Comparison of ENCODE assay signal across 8 mouse cellular contexts in the genomic region with DNA sequence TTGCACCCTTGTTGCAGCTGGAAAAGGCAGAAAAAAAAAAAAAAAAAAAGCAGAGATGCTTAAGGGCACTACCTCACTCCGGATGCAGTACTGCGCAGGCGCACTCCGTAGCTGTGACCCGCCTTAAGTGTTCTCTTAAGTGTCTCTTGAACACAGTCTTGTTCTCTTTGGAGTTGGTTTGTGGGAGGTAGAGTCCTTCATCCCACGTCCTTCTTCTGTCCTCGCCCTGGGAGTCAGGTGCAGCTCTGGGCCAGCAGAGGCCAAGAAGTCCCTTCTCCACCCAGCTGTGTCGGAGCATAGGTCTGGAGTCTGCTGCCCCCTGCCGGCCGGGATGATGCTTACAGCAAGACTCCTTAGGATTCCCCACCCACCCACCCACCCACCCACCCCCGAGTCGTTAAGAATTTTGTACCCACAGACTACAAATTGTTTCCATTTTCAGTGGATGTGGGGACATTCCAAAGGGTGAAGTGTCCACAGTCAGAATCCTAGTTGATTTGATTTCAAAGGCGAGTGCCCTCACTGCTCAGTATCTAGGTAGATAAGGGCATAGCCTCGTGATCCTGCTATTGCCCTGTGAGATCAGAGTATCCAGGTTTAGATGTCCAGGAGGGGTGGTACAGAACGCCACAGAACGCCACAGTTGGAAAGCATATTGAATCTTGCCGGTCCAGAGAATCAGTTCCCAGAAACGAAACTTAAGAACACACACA. TPM values are rescaled to one million over a fixed set of nuclear protein-coding genes. Genes with fewer than 3 reads are reported as not detected.
A peak's percentile ranks its signal among the peaks of the same experiment; 100 is the strongest.
DNase-seq lines count a peak whose midpoint lies in the region; ATAC-seq and TF ChIP-seq lines count a peak whose summit lies in the region.

No protein-coding gene starts in this region.

- 24% methylated on average over 18 of the region's 18 CpGs for WGBS in embryonic facial prominence, embryonic 10.5 days
- WGBS in kidney, adult 2 months, result 21% methylated on average over 18 of the region's 18 CpGs
- WGBS in limb, embryonic 12.5 days, result 28% methylated on average over 18 of the region's 18 CpGs
- WGBS in midbrain, embryonic 13.5 days, result 22% methylated on average over 18 of the region's 18 CpGs

- peak; percentile 90 for DNase-seq in adrenal gland, postnatal 14 days
- peak; percentile 84 for DNase-seq in embryonic facial prominence, embryonic 10.5 days (ENCODE audit: low spot score)
- peak; percentile 66 for DNase-seq in heart, adult 8-10 months (ENCODE audit: low spot score)
- DNase-seq in kidney, adult 2 months, result peak; percentile 76
- peak; percentile 31 for DNase-seq in spleen, adult 12 weeks (ENCODE audit: low spot score)

- H3K9ac ChIP-seq in limb, embryonic 12.5 days (replicated peaks), result no peak overlapping the region
- H3K9ac ChIP-seq in midbrain, embryonic 13.5 days (replicated peaks), result no peak overlapping the region

- H3K4me2 ChIP-seq in limb, embryonic 12.5 days, result peak overlapping the region; percentile 53
- H3K4me2 ChIP-seq in midbrain, embryonic 13.5 days (replicated peaks), result peak overlapping the region; percentile 45

- ATAC-seq in limb, embryonic 12.5 days (ENCODE audit: insufficient number of reproducible peaks, insufficient read depth, low FRiP score, low TSS enrichment, low read depth), result peak; percentile 61
- ATAC-seq in midbrain, embryonic 13.5 days, result peak; percentile 86
- ATAC-seq in erythroid progenitor cell, adult 5-6 weeks (replicated peaks; ENCODE audit: low FRiP score, poor library complexity, severe bottlenecking), result no peak

- TF ChIP-seq POLR2A in kidney, adult 2 months (IDR thresholded peaks at IDR 0.05; ENCODE audit: low read depth, low read length), result no peak

- H3K36me3 ChIP-seq in embryonic facial prominence, embryonic 10.5 days (replicated peaks), result no peaks in the 10 kb centered on the region
- H3K36me3 ChIP-seq in kidney, adult 2 months (ENCODE audit: control insufficient read depth, insufficient read depth, low read length), result no peaks in the 10 kb centered on the region
- H3K36me3 ChIP-seq in limb, embryonic 12.5 days, result no peaks in the 10 kb centered on the region
- H3K36me3 ChIP-seq in midbrain, embryonic 13.5 days, result no peaks in the 10 kb centered on the region

- peak; percentile 73 for TF ChIP-seq CTCF in kidney, adult 2 months (conservative IDR thresholded peaks at IDR 0.05; ENCODE audit: insufficient read depth, insufficient read length, low read depth, low read length)

- peak overlapping the region; percentile 43 for H3K4me3 ChIP-seq in embryonic facial prominence, embryonic 10.5 days
- peak overlapping the region; percentile 44 for H3K4me3 ChIP-seq in kidney, adult 2 months (ENCODE audit: insufficient read depth, low read depth, low read length)
- H3K4me3 ChIP-seq in limb, embryonic 12.5 days (replicated peaks), result peak overlapping the region; percentile 22
- peak overlapping the region; percentile 20; the same call in 1 of the 2 replicates for H3K4me3 ChIP-seq in midbrain, embryonic 13.5 days (replicated peaks)

- no peaks in the 10 kb centered on the region for H3K9me3 ChIP-seq in embryonic facial prominence, embryonic 10.5 days
- no peaks in the 10 kb centered on the region for H3K9me3 ChIP-seq in limb, embryonic 12.5 days
- no peaks in the 10 kb centered on the region for H3K9me3 ChIP-seq in midbrain, embryonic 13.5 days

- H3K27me3 ChIP-seq in embryonic facial prominence, embryonic 10.5 days (replicated peaks; ENCODE audit: low read depth, poor library complexity, severe bottlenecking), result peaks cover 7% of the 10 kb centered on the region; the same call in 1 of the 2 replicates
- H3K27me3 ChIP-seq in kidney, adult 2 months (replicated peaks; ENCODE audit: control insufficient read depth, insufficient read depth, low read length), result no peaks in the 10 kb centered on the region
- H3K27me3 ChIP-seq in limb, embryonic 12.5 days, result peaks cover 8% of the 10 kb centered on the region
- no peaks in the 10 kb centered on the region for H3K27me3 ChIP-seq in midbrain, embryonic 13.5 days

- no peak overlapping the region for H3K27ac ChIP-seq in embryonic facial prominence, embryonic 10.5 days (replicated peaks)
- no peak overlapping the region; the same call in 1 of the 2 replicates for H3K27ac ChIP-seq in kidney, adult 2 months (ENCODE audit: insufficient read depth, low read depth, low read length)
- H3K27ac ChIP-seq in limb, embryonic 12.5 days, result no peak overlapping the region
- H3K27ac ChIP-seq in midbrain, embryonic 13.5 days, result no peak overlapping the region

- peaks cover 9% of the 10 kb centered on the region; the same call in 1 of the 2 replicates for H3K4me1 ChIP-seq in embryonic facial prominence, embryonic 10.5 days
- peaks cover 3% of the 10 kb centered on the region; the same call in 1 of the 2 replicates for H3K4me1 ChIP-seq in kidney, adult 2 months (ENCODE audit: control insufficient read depth, insufficient read depth, low read length)
- H3K4me1 ChIP-seq in limb, embryonic 12.5 days (replicated peaks), result no peaks in the 10 kb centered on the region
- no peaks in the 10 kb centered on the region for H3K4me1 ChIP-seq in midbrain, embryonic 13.5 days (replicated peaks)

RNA-seq across cellular contexts. Expression of a gene that starts 31.1 kb away (rescaled TPM):
- total RNA-seq in adrenal gland, postnatal 14 days (2021), result 16.1 and 88.9 TPM in 2 replicates
- 0.20 and 0.52 TPM in 2 replicates for polyA plus RNA-seq in embryonic facial prominence, embryonic 10.5 days (2016; fragmentation: Nextera tagmentation; extraction: Ambion mirVana)
- total RNA-seq in heart, adult 8-10 months (2022), result 10 to 100 TPM in 3 of 4 experiments, 1 to 10 TPM in 1; 8.0 to 17.7 (median 12.2) TPM
- polyA plus RNA-seq in kidney, adult 2 months (2012; rRNA removed), result 86.0 and 109 TPM in 2 replicates
- 0.37 and 0.38 TPM in 2 replicates for polyA plus RNA-seq in limb, embryonic 12.5 days (2016; fragmentation: Nextera tagmentation; extraction: Ambion mirVana)
- 0.61 and 0.87 TPM in 2 replicates for polyA plus RNA-seq in midbrain, embryonic 13.5 days (2015; fragmentation: Nextera tagmentation; extraction: Ambion mirVana)
- total RNA-seq in erythroid progenitor cell, adult 5-6 weeks (2015; ENCODE audit: low replicate concordance), result not detected in 2 replicates
- not detected in 2 replicates for total RNA-seq in erythroid progenitor cell, adult 5-6 weeks (2017; ENCODE audit: low replicate concordance)

RNA-seq across cellular contexts. Expression of a gene that starts 53.1 kb away (rescaled TPM):
- 4.4 and 4.8 TPM in 2 replicates for total RNA-seq in adrenal gland, postnatal 14 days (2021)
- polyA plus RNA-seq in embryonic facial prominence, embryonic 10.5 days (2016; fragmentation: Nextera tagmentation; extraction: Ambion mirVana), result 7.9 TPM in 2 replicates
- total RNA-seq in heart, adult 8-10 months (2022), result 1 to 10 TPM; 2.6 to 5.2 (median 4.2) TPM
- 6.7 and 8.8 TPM in 2 replicates for polyA plus RNA-seq in kidney, adult 2 months (2012; rRNA removed)
- polyA plus RNA-seq in limb, embryonic 12.5 days (2016; fragmentation: Nextera tagmentation; extraction: Ambion mirVana), result 9.1 and 11.3 TPM in 2 replicates
- 15.7 and 16.7 TPM in 2 replicates for polyA plus RNA-seq in midbrain, embryonic 13.5 days (2015; fragmentation: Nextera tagmentation; extraction: Ambion mirVana)
- total RNA-seq in erythroid progenitor cell, adult 5-6 weeks (2015; ENCODE audit: low replicate concordance), result not detected in 2 replicates
- not detected in 2 replicates for total RNA-seq in erythroid progenitor cell, adult 5-6 weeks (2017; ENCODE audit: low replicate concordance)

Comparison
In these comparisons a context has a peak if more than half of its experiments do, and no peak if none do; other contexts are left out.
1. DNase-seq: peak in every context shown above with its lines; median percentile 90 in adrenal gland, postnatal 14 days; 84 in embryonic facial prominence, embryonic 10.5 days; 76 in kidney, adult 2 months; 66 in heart, adult 8-10 months; 31 in spleen, adult 12 weeks.
2. RNA of a gene that starts 31.1 kb away (polyA plus RNA-seq): 86.0 to 109 TPM in kidney, adult 2 months; 0.61 to 0.87 TPM in midbrain, embryonic 13.5 days, 0.37 to 0.38 TPM in limb, embryonic 12.5 days and 0.20 to 0.52 TPM in embryonic facial prominence, embryonic 10.5 days; every median in the first group is over 10 times any median in the second.
3. Peak in every context shown above with its lines, with median percentiles within 50 percentile points of each other: H3K4me3 ChIP-seq.